ENCODE assay signal across 51 mouse cellular contexts in genomic region chr9:15925237-15925636, GRCm38 (mm10). TPM values are rescaled to one million over a fixed set of nuclear protein-coding genes. Genes with fewer than 3 reads are reported as not detected.
"Had no signal": no experiment of that assay in that cellular context is flagged by ENCODE, and none has a peak within 500 bp of the region (broad histone marks: within the 10 kb centered on the region; RNA-seq: fewer than 3 reads in every experiment).

No protein-coding gene starts in this region.

- H3K4me3 ChIP-seq: heart, embryonic 12.5 days; heart, embryonic 13.5 days; heart, embryonic 15.5 days; hindbrain, embryonic 10.5 days; hindbrain, embryonic 12.5 days; hindbrain, embryonic 13.5 days; hindbrain, embryonic 15.5 days; intestine, embryonic 15.5 days; kidney, embryonic 15.5 days; layer of hippocampus, adult 2 months; left cerebral cortex, adult 2 months had no signal

- H3K27me3 ChIP-seq: hindbrain, embryonic 12.5 days; hindbrain, embryonic 13.5 days; hindbrain, embryonic 15.5 days; intestine, embryonic 15.5 days; kidney, embryonic 15.5 days had no signal

- H3K36me3 ChIP-seq: heart, embryonic 12.5 days; heart, embryonic 13.5 days; heart, embryonic 15.5 days; hindbrain, embryonic 15.5 days; intestine, embryonic 15.5 days; kidney, embryonic 15.5 days had no signal

- H3K4me2 ChIP-seq: heart, embryonic 12.5 days; heart, embryonic 13.5 days; heart, embryonic 15.5 days; hindbrain, embryonic 12.5 days; hindbrain, embryonic 13.5 days; hindbrain, embryonic 14.5 days; hindbrain, embryonic 15.5 days; intestine, embryonic 15.5 days; kidney, embryonic 15.5 days had no signal

- H3K4me1 ChIP-seq: heart, embryonic 15.5 days; hindbrain, embryonic 10.5 days; hindbrain, embryonic 12.5 days; hindbrain, embryonic 15.5 days; intestine, embryonic 15.5 days; kidney, embryonic 15.5 days had no signal

- H3K9ac ChIP-seq: heart, embryonic 12.5 days; heart, embryonic 13.5 days; heart, embryonic 15.5 days; hindbrain, embryonic 12.5 days; hindbrain, embryonic 13.5 days; hindbrain, embryonic 14.5 days; hindbrain, embryonic 15.5 days; intestine, embryonic 15.5 days; kidney, embryonic 15.5 days had no signal

- H3K27ac ChIP-seq: heart, embryonic 13.5 days; heart, embryonic 15.5 days; hindbrain, embryonic 10.5 days; hindbrain, embryonic 12.5 days; hindbrain, embryonic 13.5 days; hindbrain, embryonic 14.5 days; hindbrain, embryonic 15.5 days; hindbrain, postnatal 0 days; intestine, embryonic 15.5 days; kidney, embryonic 15.5 days; kidney, postnatal 0 days; layer of hippocampus, adult 2 months; left cerebral cortex, adult 2 months had no signal

- H3K9me3 ChIP-seq: heart, embryonic 12.5 days; heart, embryonic 13.5 days; heart, embryonic 15.5 days; hindbrain, embryonic 10.5 days; hindbrain, embryonic 12.5 days; hindbrain, embryonic 13.5 days; hindbrain, embryonic 15.5 days; intestine, embryonic 15.5 days; kidney, embryonic 15.5 days had no signal

- DNase-seq: heart, postnatal 10 days; heart, postnatal 14 days; heart, postnatal 36 days; heart, postnatal 4 days; kidney, adult 11 months; kidney, adult 18-20 months; kidney, adult 2 months; kidney, adult 8-10 months; kidney, adult 9 months; kidney, postnatal 10 days; kidney, postnatal 14 days; kidney, postnatal 25 days; kidney, postnatal 36 days; kidney, postnatal 4 days; layer of hippocampus, adult 9-11 months; layer of hippocampus, postnatal 36 days had no signal

- ATAC-seq: hindbrain, embryonic 16.5 days; hindbrain, postnatal 0 days; inflammation-experienced regulatory T-cells, adult 6 months; intestine, embryonic 15.5 days; intestine, embryonic 16.5 days; intestine, postnatal 0 days had no signal

RNA-seq across cellular contexts. Expression of gene Mtnr1b, which starts 50.9 kb away (rescaled TPM):
- total RNA-seq: heart, postnatal 10 days; heart, postnatal 14 days; heart, postnatal 25 days; heart, postnatal 36 days; heart, postnatal 4 days; hematopoietic stem cell, adult 5-6 weeks; hindbrain, postnatal 0 days; layer of hippocampus, adult 18-20 months; layer of hippocampus, adult 2 months; layer of hippocampus, adult 8-10 months; layer of hippocampus, postnatal 10 days; layer of hippocampus, postnatal 14 days; layer of hippocampus, postnatal 25 days; layer of hippocampus, postnatal 36 days; left cerebral cortex, adult 18-20 months; left cerebral cortex, adult 2 months; left cerebral cortex, adult 8-10 months had no signal
- polyA plus RNA-seq: heart, embryonic 12.5 days; heart, embryonic 13.5 days; heart, embryonic 14.5 days; heart, embryonic 15.5 days; heart, embryonic 16.5 days; heart, postnatal 0 days; hindbrain, embryonic 10.5 days; hindbrain, embryonic 11.5 days; hindbrain, embryonic 12.5 days; hindbrain, embryonic 13.5 days; hindbrain, embryonic 14.5 days; hindbrain, embryonic 15.5 days; hindbrain, embryonic 16.5 days; hindbrain, postnatal 0 days; inflammation-experienced regulatory T-cells, adult 6 months; intestine, embryonic 14.5 days; intestine, embryonic 15.5 days; intestine, embryonic 16.5 days; intestine, postnatal 0 days; kidney, adult 2 months; kidney, embryonic 14.5 days; kidney, embryonic 15.5 days; kidney, embryonic 16.5 days; kidney, postnatal 0 days; large intestine, adult 2 months had no signal
